Mouse (Mus musculus): ENCODE measurements around the gene Vps29. TPM values are rescaled to one million over a fixed set of nuclear protein-coding genes. Genes with fewer than 3 reads are reported as not detected.
"Not testable (repeated sequence)": the region's sequence is repeated elsewhere in the genome, so short reads cannot be mapped to it uniquely, and the experiment has no call there.

The Vps29 gene
- polyA plus RNA-seq, 1 experiment from 2014 or later, result 218 TPM

- 86% methylated on average over 3 of the region's 3 CpGs for WGBS
- not testable (repeated sequence) for H3K4me3 ChIP-seq (replicated peaks); H3K9ac ChIP-seq; ATAC-seq (replicated peaks; ENCODE audit: low FRiP score); H3K27me3 ChIP-seq; H3K4me2 ChIP-seq; H3K27ac ChIP-seq; H3K9me3 ChIP-seq (replicated peaks)
- peaks cover 17% of the 10 kb centered on the region for H3K4me1 ChIP-seq
- peaks cover 57% of the 10 kb centered on the region for H3K36me3 ChIP-seq
Measured at GRCm38 (mm10) chr5:122318976-122319375, 35.2 kb upstream of the Vps29 start.

DNA sequence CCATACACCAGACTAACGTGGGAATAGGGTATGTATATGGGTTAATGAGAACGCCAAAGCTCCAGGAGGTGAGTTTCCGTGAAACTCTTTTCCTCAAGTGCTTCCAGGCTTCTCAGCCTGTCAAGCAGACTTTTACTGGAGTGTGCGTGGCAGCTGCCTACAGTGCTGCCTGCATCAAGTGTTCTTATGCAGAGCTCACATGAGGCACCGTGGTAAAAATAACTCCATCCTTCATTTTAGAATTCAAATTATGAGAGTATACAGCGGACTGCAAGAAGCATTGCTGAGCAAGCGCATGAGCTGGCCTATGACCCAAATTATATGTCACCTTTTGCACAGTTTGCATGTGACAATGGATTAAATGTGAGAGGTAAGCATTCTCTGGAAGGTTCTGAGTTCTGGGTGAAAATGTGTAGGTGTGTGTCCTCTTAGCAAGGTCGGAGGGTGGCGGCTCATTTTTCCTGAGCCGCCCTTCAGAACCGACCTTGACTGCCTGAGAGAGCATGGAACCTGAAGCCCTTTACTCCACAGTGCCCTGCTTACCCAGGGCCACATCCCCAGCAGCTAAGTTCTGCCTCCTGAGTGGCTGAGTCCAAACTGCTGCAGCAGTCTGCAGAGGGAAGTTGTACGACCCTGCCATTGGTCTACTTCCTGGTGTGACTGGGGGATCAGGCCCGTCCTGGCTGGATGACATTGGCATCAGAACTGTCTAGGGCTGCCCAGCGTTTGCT lies 34.5 kb upstream of the Vps29 start:
- H3K4me1 ChIP-seq, result peaks cover 14% of the 10 kb centered on the region

GRCm38 (mm10) chr5:122320205-122320781 lies 33.9 kb upstream of the Vps29 start:
- Histone ChIP-seq H3K27ac (no peak overlapping the region), H3K4me2 (no peak overlapping the region), H3K9me3 (replicated peaks) (no peaks in the 10 kb centered on the region), H3K4me1 (peaks cover 7% of the 10 kb centered on the region), H3K9ac (no peak overlapping the region), H3K36me3 (peaks cover 65% of the 10 kb centered on the region), H3K4me3 (replicated peaks) (no peak overlapping the region), H3K27me3 (no peaks in the 10 kb centered on the region)
- ATAC-seq (replicated peaks; ENCODE audit: low FRiP score), result peak; percentile 54; the same call in 1 of the 2 replicates
- 41% methylated on average over 12 of the region's 12 CpGs for WGBS

More for the DNA sequence above, 34.5 kb upstream of the Vps29 start:
- Histone ChIP-seq H3K9ac (no peak overlapping the region), H3K4me2 (no peak overlapping the region), H3K4me3 (replicated peaks) (no peak overlapping the region), H3K27me3 (no peaks in the 10 kb centered on the region), H3K9me3 (replicated peaks) (no peaks in the 10 kb centered on the region), H3K36me3 (peaks cover 59% of the 10 kb centered on the region), H3K27ac (no peak overlapping the region)
- 79% methylated on average over 14 of the region's 14 CpGs for WGBS
- no peak for ATAC-seq (replicated peaks; ENCODE audit: low FRiP score)

DNA sequence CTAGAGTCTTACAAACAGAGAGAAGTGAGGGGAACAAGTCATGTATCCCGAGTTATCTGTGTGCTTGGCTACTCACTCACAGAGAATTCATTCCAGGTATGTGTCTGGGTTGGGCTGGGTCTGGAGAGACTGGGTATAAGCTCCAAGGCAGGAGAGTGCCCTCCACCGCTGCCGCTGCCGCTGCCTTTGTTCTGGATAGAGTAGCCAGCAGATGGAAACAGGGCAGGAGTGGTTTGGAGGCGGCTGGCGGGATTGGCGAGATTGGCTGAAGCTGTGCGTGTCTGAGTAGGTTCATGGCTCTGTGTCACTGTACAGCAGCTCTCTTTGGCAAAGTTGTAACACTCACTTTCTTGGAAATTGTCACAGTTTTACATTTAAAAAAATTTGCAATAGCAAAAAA lies 30.6 kb upstream of the Vps29 start:
- H3K4me1 ChIP-seq, result peaks cover 4% of the 10 kb centered on the region; the same call in 1 of the 2 replicates
- H3K9me3 ChIP-seq (replicated peaks), result no peaks in the 10 kb centered on the region
- no peak for ATAC-seq (replicated peaks; ENCODE audit: low FRiP score)
- H3K4me3 ChIP-seq (replicated peaks), result no peak overlapping the region
- H3K27me3 ChIP-seq, result no peaks in the 10 kb centered on the region
- no peak overlapping the region for H3K27ac ChIP-seq
- no peak overlapping the region for H3K4me2 ChIP-seq
- H3K36me3 ChIP-seq, result peaks cover 57% of the 10 kb centered on the region
- no peak overlapping the region for H3K9ac ChIP-seq
- WGBS, result 78% methylated on average over 8 of the region's 8 CpGs

DNA sequence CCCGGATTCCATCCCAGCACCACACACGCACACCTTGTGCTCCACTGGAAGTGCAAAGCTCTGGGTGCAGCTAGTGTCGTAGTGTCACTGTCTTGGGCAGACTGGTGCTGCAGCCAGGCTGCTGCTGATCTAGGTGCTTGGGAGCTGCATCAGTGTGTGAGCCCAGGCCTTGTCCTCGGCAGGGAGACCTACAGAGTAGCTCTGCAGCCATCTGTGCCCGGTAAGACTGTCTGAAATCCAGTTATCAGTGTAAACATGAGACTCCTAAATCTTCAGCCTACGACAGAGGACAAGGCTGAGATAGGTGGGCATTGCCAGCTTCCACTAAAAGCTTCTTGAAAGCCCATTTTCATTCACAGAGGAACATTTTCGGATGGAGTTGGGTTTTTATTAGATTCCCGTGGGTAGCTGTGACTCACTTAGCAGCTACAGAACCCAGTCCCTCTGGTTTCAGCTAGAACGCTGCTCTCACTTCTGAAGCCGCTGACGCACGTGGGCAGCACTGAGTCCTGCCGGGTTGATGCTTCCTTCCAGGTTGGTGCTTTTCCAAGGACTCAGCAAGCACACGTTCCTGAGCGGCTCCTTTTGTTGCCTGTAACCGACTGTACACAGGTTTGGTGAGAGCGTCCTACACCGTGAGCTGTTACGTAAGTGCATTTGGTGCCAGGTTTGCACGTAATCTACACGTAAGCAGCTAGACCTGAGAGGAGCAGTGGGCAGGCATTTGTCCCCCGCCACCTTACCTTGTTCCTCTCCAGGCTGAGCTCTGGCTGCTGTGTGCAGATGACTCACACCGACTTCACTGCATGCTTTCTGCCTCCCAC lies 29.3 kb upstream of the Vps29 start:
- no peak overlapping the region for H3K4me3 ChIP-seq (replicated peaks)
- 88% methylated on average over 23 of the region's 23 CpGs for WGBS
- H3K9me3 ChIP-seq (replicated peaks), result no peaks in the 10 kb centered on the region
- no peak overlapping the region for H3K9ac ChIP-seq
- no peak overlapping the region for H3K4me2 ChIP-seq
- H3K36me3 ChIP-seq, result peaks cover 51% of the 10 kb centered on the region
- H3K27ac ChIP-seq, result no peak overlapping the region
- no peaks in the 10 kb centered on the region for H3K27me3 ChIP-seq
- ATAC-seq (replicated peaks; ENCODE audit: low FRiP score), result no peak
- H3K4me1 ChIP-seq, result peaks cover 3% of the 10 kb centered on the region; the same call in 1 of the 2 replicates

GRCm38 (mm10) chr5:122325477-122325876 lies 28.7 kb upstream of the Vps29 start:
- Histone ChIP-seq H3K9me3 (replicated peaks) (no peaks in the 10 kb centered on the region), H3K4me2 (no peak overlapping the region), H3K27ac (no peak overlapping the region), H3K4me3 (replicated peaks) (no peak overlapping the region), H3K4me1 (no peaks in the 10 kb centered on the region), H3K27me3 (no peaks in the 10 kb centered on the region), H3K9ac (no peak overlapping the region), H3K36me3 (peaks cover 48% of the 10 kb centered on the region)
- ATAC-seq (replicated peaks; ENCODE audit: low FRiP score), result no peak
- WGBS, result 88% methylated on average over 8 of the region's 8 CpGs

GRCm38 (mm10) chr5:122327283-122327682 lies 26.9 kb upstream of the Vps29 start:
- H3K4me3 ChIP-seq (replicated peaks), result no peak overlapping the region
- no peak for ATAC-seq (replicated peaks; ENCODE audit: low FRiP score)
- peaks cover 30% of the 10 kb centered on the region for H3K36me3 ChIP-seq
- no peak overlapping the region for H3K9ac ChIP-seq
- WGBS, result 79% methylated on average over 3 of the region's 3 CpGs
- no peaks in the 10 kb centered on the region for H3K9me3 ChIP-seq (replicated peaks)
- no peak overlapping the region for H3K4me2 ChIP-seq
- H3K4me1 ChIP-seq, result no peaks in the 10 kb centered on the region
- H3K27ac ChIP-seq, result no peak overlapping the region
- H3K27me3 ChIP-seq, result no peaks in the 10 kb centered on the region

GRCm38 (mm10) chr5:122330269-122330668 lies 23.9 kb upstream of the Vps29 start:
- ATAC-seq (replicated peaks; ENCODE audit: low FRiP score), result no peak
- H3K4me1 ChIP-seq, result no peaks in the 10 kb centered on the region
- H3K4me3 ChIP-seq (replicated peaks), result no peak overlapping the region
- no peak overlapping the region for H3K27ac ChIP-seq
- no peak overlapping the region for H3K4me2 ChIP-seq
- 83% methylated on average over 4 of the region's 4 CpGs for WGBS
- H3K27me3 ChIP-seq, result no peaks in the 10 kb centered on the region
- H3K36me3 ChIP-seq, result peaks cover 14% of the 10 kb centered on the region
- no peaks in the 10 kb centered on the region for H3K9me3 ChIP-seq (replicated peaks)
- no peak overlapping the region for H3K9ac ChIP-seq

DNA sequence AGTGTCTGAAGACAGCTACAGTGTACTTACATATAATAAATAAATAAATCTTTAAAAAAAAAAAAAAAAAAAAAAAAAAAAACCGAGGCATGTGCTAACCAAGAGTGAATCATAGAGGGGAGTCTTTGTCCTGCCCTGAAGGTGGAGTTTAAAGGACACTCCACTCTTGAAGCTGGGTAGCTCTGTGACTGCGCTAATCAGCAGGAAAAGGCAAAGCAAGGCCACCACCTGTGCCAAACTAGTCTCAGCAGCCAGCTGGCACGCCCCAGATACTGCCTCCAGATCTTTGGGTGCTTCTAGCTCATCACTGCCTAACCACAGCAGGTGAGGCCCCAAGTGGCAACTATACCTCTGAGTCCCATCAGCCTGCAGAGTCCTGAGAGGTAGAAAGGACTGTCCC lies 19.5 kb upstream of the Vps29 start:
- Histone ChIP-seq H3K4me3 (replicated peaks) (no peak overlapping the region), H3K9me3 (replicated peaks) (no peaks in the 10 kb centered on the region), H3K27ac (no peak overlapping the region), H3K27me3 (no peaks in the 10 kb centered on the region), H3K36me3 (no peaks in the 10 kb centered on the region), H3K4me2 (no peak overlapping the region), H3K4me1 (no peaks in the 10 kb centered on the region), H3K9ac (no peak overlapping the region)
- no peak for ATAC-seq (replicated peaks; ENCODE audit: low FRiP score)
- WGBS, result 69% methylated on average over 3 of the region's 3 CpGs

DNA sequence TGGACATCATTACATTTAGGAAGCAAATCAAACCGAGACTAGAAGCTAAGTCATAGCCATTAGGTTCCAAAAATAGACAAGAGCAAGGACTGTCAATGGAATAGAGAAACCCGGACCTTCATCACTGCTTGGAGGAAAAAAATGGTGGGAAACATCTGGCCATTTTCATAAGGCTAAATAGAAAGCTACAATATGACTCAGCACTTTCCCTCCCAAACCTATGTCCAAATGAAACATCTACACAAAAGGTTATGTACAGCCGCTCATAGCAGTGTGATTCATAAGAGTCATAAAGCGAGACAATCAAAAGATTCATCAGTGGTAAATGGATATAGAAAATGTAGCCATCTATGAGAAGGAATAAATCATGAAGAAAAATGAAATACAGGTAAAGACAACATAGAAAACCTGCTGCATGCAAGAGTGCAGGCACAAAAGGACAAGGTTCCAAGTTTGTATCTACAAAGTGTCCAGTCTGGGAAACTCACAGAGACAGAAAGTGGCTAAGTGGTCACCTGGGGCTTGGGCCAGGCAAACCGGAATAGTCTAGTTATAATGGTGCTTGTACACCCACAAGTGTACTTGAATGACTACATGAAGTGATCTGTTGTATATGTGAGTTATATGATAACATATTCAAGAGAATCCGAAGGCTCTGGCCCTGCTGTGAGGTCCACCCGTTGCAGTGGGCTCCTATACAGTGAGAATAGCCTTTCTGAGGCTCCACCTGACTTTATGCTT lies 17.4 kb upstream of the Vps29 start:
- Histone ChIP-seq H3K4me3 (replicated peaks) (no peak overlapping the region), H3K27me3 (no peaks in the 10 kb centered on the region), H3K27ac (no peak overlapping the region), H3K4me2 (no peak overlapping the region), H3K36me3 (no peaks in the 10 kb centered on the region), H3K4me1 (no peaks in the 10 kb centered on the region), H3K9me3 (replicated peaks) (no peaks in the 10 kb centered on the region), H3K9ac (no peak overlapping the region)
- 88% methylated on average over 7 of the region's 7 CpGs for WGBS
- ATAC-seq (replicated peaks; ENCODE audit: low FRiP score), result no peak

DNA sequence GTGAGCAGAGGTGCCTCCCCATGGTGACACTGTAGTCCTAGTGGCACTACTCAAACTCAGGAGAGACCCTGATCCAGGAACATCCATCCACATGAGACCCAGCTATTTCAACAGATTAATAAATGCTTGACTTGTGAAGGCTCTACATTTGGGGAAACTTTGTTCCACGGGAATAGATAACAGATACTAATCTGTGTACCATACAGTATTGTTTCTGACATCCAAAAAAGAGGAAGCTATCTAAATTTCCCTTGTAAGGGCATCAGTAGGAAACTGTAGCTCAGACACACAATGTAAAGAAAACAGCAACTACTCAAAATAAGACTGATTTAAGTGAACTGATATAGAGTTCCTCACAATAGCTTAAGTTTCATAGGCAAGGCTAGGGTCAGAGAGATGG lies 11.3 kb upstream of the Vps29 start:
- ATAC-seq (replicated peaks; ENCODE audit: low FRiP score), result no peak
- no peaks in the 10 kb centered on the region for H3K36me3 ChIP-seq
- H3K4me3 ChIP-seq (replicated peaks), result no peak overlapping the region
- no peak overlapping the region for H3K9ac ChIP-seq
- H3K27ac ChIP-seq, result no peak overlapping the region
- H3K4me2 ChIP-seq, result no peak overlapping the region
- 84% methylated on average over 1 of the region's 1 CpGs for WGBS
- H3K9me3 ChIP-seq (replicated peaks), result no peaks in the 10 kb centered on the region
- H3K4me1 ChIP-seq, result no peaks in the 10 kb centered on the region
- H3K27me3 ChIP-seq, result no peaks in the 10 kb centered on the region

- WGBS, result 56% methylated on average over 7 of the region's 7 CpGs
- Histone ChIP-seq H3K9ac (no peak overlapping the region), H3K27ac (no peak overlapping the region), H3K4me2 (no peak overlapping the region), H3K4me3 (replicated peaks) (no peak overlapping the region), H3K9me3 (replicated peaks) (no peaks in the 10 kb centered on the region), H3K4me1 (no peaks in the 10 kb centered on the region), H3K27me3 (no peaks in the 10 kb centered on the region), H3K36me3 (no peaks in the 10 kb centered on the region)
- ATAC-seq (replicated peaks; ENCODE audit: low FRiP score), result no peak
Measured at GRCm38 (mm10) chr5:122343768-122344167, 10.4 kb upstream of the Vps29 start.
